Mouse (Mus musculus): ENCODE data around the gene Golga2.

Gene Golga2

GRCm38 (mm10) chr2:32317791-32318417 is 30.7 kb downstream of the Golga2 start:
- no peak for DNase-seq (ENCODE audit: low read depth, low spot score)

GRCm38 (mm10) chr2:32318709-32319585 is 31.8 kb downstream of the Golga2 start:
- DNase-seq (ENCODE audit: low read depth, low spot score), result no peak

GRCm38 (mm10) chr2:32319586-32320580 is 32.7 kb downstream of the Golga2 start:
- no peak for DNase-seq (ENCODE audit: low read depth, low spot score)

GRCm38 (mm10) chr2:32320721-32321120 is 33.5 kb downstream of the Golga2 start:
- DNase-seq (ENCODE audit: low read depth, low spot score), result no peak

- no peak for DNase-seq (ENCODE audit: low read depth, low spot score)
These were observed 34.6 kb downstream of the Golga2 start for GRCm38 (mm10) chr2:32321591-32322298.

GRCm38 (mm10) chr2:32322754-32323741 is 35.9 kb downstream of the Golga2 start:
- DNase-seq (ENCODE audit: low read depth, low spot score), result no peak

GRCm38 (mm10) chr2:32324322-32324721 is 37.1 kb downstream of the Golga2 start:
- no peak for DNase-seq (ENCODE audit: low read depth, low spot score)

GRCm38 (mm10) chr2:32325342-32325741 is 38.2 kb downstream of the Golga2 start:
- DNase-seq (ENCODE audit: low read depth, low spot score), result no peak

GRCm38 (mm10) chr2:32327200-32327599 is 40.0 kb downstream of the Golga2 start:
- DNase-seq (ENCODE audit: low read depth, low spot score), result no peak

GRCm38 (mm10) chr2:32328911-32329460 is 41.8 kb downstream of the Golga2 start:
- DNase-seq (ENCODE audit: low read depth, low spot score), result no peak

GRCm38 (mm10) chr2:32329531-32329930 is 42.3 kb downstream of the Golga2 start:
- DNase-seq (ENCODE audit: low read depth, low spot score), result no peak

GRCm38 (mm10) chr2:32332159-32332558 is 45.0 kb downstream of the Golga2 start:
- DNase-seq (ENCODE audit: low read depth, low spot score), result no peak

- DNase-seq (ENCODE audit: low read depth, low spot score), result no peak
These were observed 48.7 kb downstream of the Golga2 start for GRCm38 (mm10) chr2:32335888-32336287.

- no peak for DNase-seq (ENCODE audit: low read depth, low spot score)
These were observed 52.9 kb downstream of the Golga2 start for GRCm38 (mm10) chr2:32339912-32340642.

- no peak for DNase-seq (ENCODE audit: low read depth, low spot score)
These were observed 53.9 kb downstream of the Golga2 start for GRCm38 (mm10) chr2:32340836-32341633.

- no peak for DNase-seq (ENCODE audit: low read depth, low spot score)
These were observed 54.4 kb downstream of the Golga2 start for GRCm38 (mm10) chr2:32341634-32341939.

GRCm38 (mm10) chr2:32342039-32342438 is 54.9 kb downstream of the Golga2 start:
- no peak for DNase-seq (ENCODE audit: low read depth, low spot score)
